Mouse (Mus musculus): ENCODE results near the gene Cstf1.

The Cstf1 gene

DNA sequence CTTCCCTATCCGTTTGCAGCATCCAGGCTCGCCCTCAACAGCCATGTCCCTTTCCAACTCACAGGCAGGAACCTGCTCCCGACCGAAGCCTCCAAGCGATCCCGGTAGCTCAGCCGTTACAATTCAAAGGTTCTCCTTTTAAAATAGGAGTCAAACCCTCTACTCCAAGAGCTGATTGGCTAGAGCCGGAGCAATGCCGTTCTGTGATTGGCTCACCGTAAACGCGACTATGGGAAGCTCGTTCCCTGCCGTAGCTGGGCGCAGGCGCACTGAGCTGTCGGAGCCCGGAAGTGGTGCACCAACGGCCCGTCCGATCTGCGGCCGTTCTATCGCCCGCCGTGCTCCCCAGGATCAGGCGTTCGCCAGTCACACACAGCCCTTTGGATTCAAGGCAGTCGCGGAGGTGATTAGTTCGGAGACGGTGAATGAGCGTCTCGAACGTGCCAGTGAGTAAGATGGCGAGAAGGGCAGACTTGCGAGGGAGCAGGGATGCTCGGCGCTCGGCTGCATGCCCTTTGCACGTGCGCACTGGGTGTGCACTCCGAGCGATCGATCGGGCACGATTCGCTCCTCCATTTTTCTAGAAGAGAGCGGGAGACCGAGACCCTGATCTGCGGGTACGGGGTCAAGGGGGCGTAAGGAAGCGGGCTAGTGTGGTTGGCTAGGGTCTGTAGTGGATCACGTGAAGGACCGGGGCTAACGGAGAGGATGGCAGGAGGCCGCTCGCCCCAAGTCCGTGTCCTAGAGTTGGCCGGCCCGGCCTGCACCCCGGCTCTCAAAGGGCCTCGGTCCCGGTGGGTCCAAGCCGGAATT, at the start of gene Cstf1, which contains the start of gene Aurka:
Gene Cstf1, plus strand, starts transcription at position 271 of the 813 bp plus-strand sequence.
Gene Aurka, minus strand, starts transcription at position 125 of the 813 bp plus-strand sequence.
- peak; percentile 99 for ATAC-seq (ENCODE audit: insufficient number of reproducible peaks, low FRiP score, low TSS enrichment)

DNA sequence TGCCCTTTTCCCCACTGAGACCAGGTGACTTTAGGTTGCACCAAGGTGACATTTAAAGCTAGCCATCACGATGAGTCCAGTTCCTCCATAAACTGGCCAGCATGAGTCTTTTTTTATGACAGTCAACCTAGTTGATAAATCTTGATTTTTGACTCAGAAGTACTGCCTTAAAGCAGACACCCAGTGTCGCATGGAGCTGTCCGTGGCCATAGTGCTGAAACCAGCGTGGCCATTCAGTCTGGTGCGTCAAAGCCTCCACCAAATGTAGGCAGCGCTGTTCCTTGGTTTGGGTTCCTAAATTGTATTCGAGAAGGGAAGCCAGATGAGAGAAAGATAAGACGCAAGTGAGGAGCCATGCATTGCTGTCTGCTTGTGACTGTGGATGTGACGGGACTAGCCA, 49.6 kb upstream of the Cstf1 start:
- no peak for ATAC-seq (ENCODE audit: insufficient number of reproducible peaks, low FRiP score, low TSS enrichment)

DNA sequence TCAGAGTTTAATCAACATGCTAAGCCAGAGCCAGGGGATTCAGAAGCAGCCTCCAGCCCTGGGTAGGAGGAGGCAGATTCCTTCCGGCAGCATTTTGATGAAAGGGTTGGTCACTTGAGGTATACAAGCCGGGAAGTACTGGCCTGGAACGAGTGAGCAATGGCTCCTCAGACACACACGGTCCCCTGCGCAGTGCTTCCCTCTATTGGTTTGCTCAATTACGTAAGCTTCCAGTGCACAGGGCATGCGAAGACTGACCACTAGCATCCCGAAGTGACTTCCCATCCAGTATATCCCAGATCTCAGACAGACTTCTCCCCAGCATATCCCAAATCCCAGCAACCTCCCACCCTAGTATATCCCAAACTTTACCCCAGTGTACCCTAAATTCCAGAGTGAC, 42.2 kb upstream of the Cstf1 start:
- no peak for ATAC-seq (ENCODE audit: insufficient number of reproducible peaks, low FRiP score, low TSS enrichment)

DNA sequence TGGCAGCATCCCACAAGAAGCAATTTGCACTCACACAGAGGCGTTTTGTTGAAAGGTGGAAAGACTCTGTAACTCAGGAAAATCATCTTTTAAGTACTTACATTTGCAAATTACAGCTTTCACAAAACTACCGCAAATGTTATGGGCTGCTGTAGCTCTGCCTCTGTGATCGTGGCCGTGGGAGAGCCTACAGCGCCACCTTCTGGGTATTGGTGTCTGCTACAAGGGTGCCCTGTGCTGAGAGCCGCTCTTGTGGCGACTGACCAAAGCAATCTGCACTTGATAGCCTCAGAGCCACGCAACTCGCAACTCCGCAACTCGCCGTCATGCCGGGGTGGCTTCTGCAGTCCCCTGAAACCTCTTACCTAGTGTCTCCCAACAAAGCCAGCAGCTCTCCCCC, 41.3 kb upstream of the Cstf1 start:
- peak; percentile 51; the same call in 1 of the 2 replicates for ATAC-seq (ENCODE audit: insufficient number of reproducible peaks, low FRiP score, low TSS enrichment)

DNA sequence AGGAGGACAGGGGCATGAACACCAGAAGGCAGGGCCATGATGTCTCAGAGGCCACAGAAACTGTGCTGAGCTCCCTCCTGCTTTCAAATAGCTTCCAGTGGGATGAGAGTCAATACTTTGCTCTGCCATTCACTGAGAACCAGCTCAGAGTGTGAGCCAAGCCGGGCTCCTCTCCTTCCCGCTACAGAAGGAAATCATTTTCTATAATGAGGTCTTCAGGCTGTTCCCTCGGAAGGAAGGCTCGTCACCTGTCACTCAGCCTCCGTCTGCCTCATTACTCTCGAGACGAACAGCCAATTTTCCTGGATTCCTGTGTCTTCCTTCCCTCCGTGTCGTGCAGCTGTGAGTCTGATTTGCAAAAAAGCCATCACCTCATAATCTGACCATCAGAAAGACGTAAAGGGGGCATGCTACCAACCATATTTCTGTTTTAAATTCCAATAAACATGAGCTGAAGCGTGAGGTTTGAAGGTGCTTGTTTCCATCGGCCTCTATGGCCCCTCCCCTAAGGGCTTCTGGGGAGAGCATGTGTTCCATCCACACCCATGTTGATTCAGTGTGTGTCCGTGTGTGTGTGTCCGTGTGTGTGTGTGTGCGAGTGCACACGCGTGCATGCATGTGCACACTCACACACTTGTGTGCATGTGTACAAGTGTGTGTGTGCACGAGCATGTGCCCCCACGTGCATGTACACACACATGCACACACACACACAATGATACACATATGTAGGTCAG, 32.1 kb upstream of the Cstf1 start:
- ATAC-seq (ENCODE audit: insufficient number of reproducible peaks, low FRiP score, low TSS enrichment), result no peak

DNA sequence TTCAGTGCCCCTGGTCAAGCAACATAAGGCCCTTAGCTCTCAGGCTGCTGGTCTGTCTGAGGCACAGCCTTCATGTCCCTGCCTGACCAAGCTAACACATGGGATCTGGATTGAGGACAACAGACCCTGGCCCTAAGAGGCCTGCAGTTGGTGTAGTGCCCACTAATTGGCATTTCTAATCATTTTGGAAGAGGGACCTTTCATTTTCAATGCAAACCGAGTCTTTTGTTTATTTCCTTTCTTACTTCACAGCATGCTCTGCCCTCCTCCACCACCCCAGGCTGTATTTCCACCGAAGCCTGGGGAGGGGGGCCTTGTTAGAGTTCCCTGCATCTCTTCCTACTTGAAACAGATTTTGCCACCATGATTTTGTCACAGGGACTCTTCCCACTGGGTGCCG, 29.5 kb upstream of the Cstf1 start:
- no peak for ATAC-seq (ENCODE audit: insufficient number of reproducible peaks, low FRiP score, low TSS enrichment)

DNA sequence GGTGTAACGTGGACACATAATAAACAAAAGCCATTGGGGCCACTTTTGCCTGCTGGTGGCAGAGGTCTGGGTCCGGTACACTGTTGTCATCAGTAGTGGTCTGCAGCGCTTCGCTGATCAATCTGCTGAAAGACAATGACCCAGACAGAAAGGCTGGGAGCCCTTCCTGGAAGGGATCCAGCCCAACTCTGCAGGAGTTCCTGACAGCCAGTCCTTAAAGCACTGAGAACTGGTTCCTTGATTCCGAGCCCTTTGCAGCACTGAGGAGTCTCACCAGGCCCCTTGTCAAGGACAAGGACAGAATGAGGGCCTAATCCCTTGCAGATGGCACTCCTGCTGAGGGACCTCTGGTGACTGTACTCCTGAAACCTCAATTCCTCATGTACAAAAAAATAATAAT, 28.9 kb upstream of the Cstf1 start:
- ATAC-seq (ENCODE audit: insufficient number of reproducible peaks, low FRiP score, low TSS enrichment), result no peak

DNA sequence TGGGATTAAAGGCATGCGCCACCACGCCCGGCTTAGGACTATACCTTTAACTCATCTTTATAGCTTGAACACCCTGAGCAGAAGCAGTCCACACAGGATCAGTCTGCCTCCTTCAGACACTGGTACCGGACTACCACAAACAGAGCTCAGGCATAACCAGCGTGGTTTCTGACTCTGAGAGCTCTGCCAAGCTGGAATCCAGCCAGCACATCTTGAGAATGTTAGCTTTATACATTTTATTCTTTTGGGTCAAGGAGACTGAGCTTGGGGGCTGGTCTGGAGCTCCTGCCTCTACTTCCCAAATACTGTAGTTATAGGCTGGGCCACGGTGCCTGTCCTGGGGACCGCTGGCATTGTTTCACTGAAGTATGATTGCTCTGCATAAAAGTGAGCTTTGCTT, 26.7 kb upstream of the Cstf1 start:
- ATAC-seq (ENCODE audit: insufficient number of reproducible peaks, low FRiP score, low TSS enrichment), result no peak

DNA sequence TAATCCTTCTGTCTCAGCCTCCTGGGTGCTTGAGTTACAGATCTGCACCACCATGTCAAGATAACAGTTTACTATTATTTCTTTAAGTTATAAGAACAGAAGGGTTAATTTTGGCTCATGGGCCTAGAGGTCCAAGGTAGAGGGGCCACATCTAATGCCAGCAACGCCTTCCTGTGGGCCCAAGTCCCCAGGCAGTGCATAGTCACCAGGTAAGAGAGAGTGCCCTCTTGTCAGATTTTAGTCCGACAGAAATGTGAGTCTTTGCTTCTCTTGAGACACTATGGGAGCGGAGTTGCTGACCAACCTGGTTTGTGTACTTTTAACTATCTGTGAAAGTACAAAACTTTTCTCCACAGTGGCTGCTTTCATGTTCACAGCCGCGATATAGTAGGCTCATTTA, 25.8 kb upstream of the Cstf1 start:
- ATAC-seq (ENCODE audit: insufficient number of reproducible peaks, low FRiP score, low TSS enrichment), result no peak

DNA sequence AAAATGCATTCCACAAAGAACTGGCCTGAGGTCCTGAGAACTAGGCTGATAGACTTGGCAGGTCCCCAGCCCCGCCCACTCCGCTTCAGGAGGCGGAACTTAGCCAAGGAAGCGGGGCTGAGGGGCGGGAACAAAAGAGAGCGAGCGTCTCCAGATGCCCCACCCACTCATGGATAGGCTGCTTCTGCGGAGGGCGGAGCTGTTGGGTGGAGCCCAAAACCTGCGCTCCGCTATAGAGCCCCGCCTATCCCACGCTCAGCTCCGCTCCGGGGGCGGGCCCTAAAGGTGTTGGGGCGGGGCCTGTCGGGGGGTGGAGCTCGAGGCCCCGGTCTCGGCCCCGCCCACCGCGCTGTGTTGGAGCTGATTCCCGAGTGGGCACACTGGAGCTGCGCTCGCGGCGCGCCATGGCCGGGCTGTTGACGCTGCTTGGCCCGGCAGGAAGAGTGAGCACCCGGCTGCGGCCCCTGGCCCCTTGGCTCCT, 25.2 kb upstream of the Cstf1 start, which contains the start of gene Fam210b:
Gene Fam210b, plus strand, starts transcription at position 308 of the 481 bp plus-strand sequence.
- peak; percentile 71 for ATAC-seq (ENCODE audit: insufficient number of reproducible peaks, low FRiP score, low TSS enrichment)

DNA sequence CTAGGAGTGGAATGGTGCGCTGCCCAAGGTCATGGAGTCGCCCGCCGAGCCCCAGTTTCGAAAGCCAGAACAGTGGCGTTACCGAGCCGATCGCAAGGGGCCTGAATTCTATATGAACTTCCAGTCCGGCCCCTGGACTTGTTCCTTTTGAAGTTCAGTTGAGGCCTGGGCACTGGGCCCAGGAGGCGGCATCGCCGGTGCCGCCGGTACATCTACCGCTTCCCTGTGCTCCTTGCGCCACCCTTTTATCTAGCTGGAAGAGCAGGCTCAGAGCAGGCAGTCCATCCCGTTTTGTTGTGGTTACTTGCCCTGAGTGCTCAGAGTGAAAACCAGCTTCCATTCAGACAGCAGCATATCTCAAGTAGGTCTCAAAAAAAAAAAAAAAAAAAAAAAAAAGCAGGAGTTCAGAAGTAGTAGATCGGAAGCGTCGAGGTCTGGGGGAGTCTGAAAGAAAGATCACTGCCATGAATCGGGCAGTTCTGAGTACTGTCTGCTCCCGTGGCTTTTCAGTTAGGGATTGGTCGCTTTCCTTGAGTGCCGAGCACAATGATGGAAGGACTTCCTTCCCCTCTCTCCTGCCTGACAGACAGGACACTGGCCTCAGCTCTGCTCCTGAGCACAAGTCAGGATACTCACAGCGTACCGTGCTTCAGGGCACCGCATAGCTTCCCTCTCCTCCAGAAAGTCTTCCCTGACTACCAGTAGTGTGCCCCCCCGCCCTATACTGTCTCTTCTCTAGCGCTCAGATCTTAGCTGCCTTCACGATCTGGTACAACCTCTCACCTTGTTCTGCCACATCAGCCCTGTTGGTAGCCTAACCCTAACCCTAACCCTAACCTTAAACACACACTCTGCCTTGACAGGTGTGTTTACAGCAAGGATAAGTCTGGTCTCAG, 24.2 kb upstream of the Cstf1 start:
- ATAC-seq (ENCODE audit: insufficient number of reproducible peaks, low FRiP score, low TSS enrichment), result peak; percentile 46; the same call in 1 of the 2 replicates

DNA sequence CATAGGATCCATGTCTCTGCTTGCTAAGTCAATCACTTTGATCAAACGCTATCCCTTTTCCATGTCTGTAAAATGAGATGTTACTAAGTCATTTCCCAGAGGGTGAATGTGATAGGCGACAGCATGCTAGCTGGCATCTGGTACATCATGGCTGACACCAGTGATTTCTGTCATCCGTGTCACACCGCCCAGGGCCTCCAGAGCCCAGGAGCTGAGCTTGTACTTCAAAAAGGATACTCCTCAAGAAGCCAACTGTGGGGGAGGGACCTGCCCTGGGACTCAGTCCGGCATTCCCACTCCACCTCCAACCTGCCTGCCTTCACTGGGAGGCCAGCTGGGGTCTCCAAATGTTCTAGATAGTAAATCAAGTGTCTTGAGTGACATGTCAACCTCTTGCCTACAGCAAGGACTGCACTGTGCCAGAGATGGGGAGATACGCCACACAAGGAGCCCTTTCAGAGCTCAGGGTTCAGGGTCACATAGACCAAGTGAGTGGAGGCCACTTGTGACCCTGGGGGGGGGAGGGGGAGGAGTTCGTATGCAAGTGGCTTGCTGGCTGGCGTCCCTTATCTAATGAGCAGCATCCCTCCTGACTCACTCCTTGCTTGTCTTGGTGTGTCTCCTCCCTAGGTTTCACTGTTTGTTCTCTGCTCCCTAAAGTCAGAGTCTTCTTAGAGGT, 23.4 kb upstream of the Cstf1 start:
- ATAC-seq (ENCODE audit: insufficient number of reproducible peaks, low FRiP score, low TSS enrichment), result no peak

DNA sequence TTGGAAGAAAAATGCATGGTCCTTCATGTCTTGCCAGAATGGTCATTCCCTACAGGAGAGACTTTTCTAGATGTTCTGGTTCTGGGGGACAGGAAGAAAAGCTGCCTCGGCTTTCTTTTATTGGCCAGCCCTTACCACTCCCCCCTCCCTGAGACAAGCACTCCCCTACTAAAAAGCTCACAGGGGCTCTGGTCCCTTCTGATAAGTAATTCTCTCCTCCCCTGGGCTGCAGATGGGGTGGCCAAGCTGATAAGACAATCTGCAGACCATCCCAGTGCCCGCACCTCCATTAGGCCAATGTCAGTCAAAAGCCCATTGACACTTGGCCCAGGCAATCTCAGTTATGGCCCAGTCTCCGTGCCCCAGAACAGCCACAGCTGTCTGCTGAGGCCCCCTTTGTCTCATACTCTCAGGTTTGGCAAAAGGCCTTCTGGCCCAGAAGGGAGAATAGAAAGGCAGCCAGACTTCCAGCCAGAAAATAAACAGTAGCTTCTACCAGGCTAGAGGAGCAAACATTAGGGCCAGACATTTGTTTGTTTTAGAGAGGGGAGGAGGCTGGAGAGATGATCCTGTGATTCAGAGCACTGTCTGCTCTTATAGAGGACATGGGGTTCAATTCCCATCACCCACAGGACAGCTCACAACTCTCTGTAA, 22.1 kb upstream of the Cstf1 start:
- ATAC-seq (ENCODE audit: insufficient number of reproducible peaks, low FRiP score, low TSS enrichment), result no peak

DNA sequence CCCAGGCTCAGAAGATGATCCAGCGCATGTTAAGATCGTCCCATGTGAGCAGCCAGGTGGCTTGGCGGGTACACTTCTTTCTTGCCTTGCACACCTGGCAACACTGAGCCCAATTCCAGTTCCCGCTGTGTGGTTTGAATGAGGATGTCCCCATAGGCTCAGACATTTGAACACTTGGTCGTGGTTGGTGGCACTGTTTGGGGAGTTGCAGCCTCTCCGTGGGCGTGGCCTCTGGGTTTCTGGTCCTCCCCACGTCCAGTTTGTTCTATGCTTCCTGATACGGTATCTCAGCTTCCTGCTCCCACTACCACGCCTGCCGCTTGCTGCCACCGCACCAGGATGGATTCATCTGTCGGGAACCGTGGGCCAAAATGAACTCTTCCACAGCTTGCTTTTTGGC, 20.7 kb upstream of the Cstf1 start:
- ATAC-seq (ENCODE audit: insufficient number of reproducible peaks, low FRiP score, low TSS enrichment), result no peak

DNA sequence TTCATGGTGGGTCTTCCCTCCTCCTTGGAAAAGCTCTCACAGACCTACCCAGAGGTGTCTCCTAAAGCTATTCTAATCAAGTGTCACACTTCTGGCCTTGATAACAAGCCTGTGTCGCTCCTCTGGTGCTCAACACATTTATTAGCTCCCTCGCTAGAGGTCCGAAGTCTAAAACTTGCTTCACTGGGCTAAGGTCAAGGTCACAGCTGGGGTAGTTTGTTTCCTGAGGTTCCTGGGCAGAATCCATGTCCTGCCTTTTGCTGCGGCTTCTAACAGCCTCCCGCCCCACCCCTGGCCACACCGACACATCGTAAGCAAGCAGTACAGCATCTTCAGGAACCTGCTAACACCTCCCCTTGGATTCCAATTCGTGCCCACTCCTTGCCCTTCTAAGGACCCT, 19.7 kb upstream of the Cstf1 start:
- no peak for ATAC-seq (ENCODE audit: insufficient number of reproducible peaks, low FRiP score, low TSS enrichment)

DNA sequence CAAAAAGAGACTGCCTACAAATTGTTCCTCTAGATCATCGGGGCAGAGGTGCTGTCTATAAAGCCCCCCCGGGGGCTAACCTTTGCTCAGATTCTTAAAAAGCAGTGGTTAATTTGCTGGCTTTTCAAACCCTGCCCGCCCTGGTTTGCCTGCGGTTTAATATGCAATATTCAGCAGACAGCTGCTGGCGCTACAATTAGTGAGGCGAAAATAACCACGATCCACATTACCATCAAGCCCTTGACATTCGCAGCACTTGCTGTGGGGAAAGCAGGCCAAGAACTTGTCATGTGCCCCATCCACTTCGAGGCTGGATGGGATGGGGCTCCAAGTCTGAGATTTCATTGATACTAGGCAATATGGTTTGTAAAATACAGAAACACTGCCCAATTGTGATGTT, 17.3 kb upstream of the Cstf1 start:
- ATAC-seq (ENCODE audit: insufficient number of reproducible peaks, low FRiP score, low TSS enrichment), result no peak

DNA sequence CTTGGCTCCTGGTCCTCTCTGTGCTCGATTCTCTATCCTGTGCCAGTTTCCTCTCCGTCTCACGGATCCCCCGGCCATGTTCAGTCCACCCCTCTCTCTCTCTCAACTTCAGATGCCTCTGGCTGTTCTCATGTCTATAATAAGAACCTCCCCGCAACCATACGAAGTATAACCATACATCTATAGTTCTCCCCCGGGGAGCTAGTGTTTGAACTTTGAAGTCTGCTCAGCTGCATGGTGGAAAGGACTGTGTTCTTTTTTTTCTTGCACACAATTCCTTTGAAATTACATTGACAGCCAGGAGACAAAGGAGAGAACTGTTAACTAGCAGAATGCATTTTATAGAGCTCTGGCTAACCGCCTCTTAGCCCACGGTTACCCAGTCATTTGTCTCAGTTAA, 15.7 kb upstream of the Cstf1 start:
- no peak for ATAC-seq (ENCODE audit: insufficient number of reproducible peaks, low FRiP score, low TSS enrichment)

DNA sequence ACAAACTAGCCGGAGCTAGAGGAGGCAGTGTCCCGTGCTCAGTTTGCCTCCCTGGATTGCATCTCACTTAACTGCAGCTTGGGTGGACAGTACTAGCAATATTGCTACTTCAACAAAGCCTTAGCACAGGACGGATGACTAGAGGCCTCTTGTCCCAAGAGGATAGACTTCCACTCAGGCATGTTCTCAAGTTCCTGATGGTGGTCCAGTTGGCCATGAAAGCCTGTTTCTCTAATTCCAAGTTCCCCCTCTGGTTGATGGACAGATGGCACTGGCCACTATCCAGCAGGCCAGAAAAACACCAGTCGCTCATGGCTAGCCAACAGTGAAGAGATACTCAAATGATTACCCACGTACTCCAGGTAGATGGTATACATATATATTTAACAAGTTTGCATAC, 14.6 kb upstream of the Cstf1 start:
- ATAC-seq (ENCODE audit: insufficient number of reproducible peaks, low FRiP score, low TSS enrichment), result no peak

DNA sequence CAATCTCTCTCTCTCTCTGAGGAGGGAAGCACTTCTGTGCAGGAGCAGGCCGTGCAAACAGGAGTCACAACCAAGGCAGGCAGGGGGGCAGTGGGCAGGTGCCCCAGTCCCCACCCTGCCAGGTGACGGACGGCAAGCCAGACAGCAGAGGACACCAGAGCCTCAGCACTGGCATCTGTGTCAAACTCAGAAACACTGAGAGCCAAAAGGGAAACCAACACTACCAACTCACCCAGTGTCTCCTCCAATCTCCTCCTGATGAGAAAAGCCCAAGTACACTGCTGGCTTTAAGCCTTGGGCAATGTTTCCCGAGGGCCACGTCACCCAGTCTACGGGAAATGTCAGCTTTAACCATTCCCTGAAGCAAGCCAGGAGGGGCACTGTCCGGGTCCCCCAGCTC, 7.3 kb upstream of the Cstf1 start:
- no peak for ATAC-seq (ENCODE audit: insufficient number of reproducible peaks, low FRiP score, low TSS enrichment)

Data from cerebellum, adult (tissue).